Mouse (Mus musculus) spleen, adult 2 months (tissue): Measurements from ENCODE around the gene B4galnt3.

Source experiments
- CTCF ChIP-seq: fragments of 200-500 bp; IDR thresholded peaks from 2 replicates; pipeline ENCODE4 v1.5.1; 2011; ENCODE audit warnings: mild to moderate bottlenecking, inconsistent platforms; ENCODE audit not compliant: insufficient read depth, insufficient read length, insufficient replicate concordance; ENCODE audit errors: extremely low read depth
- POLR2A ChIP-seq: fragments of 200-500 bp; IDR thresholded peaks from 2 replicates; pipeline ENCODE4 v1.6.1; 2011; ENCODE audit warnings: low read depth, low read length, inconsistent platforms

GRCm38 (mm10) chr6:120216702-120217101 lies 77.7 kb downstream of the B4galnt3 start:
- no peak for TF ChIP-seq POLR2A
- no peak for TF ChIP-seq CTCF
